Mouse (Mus musculus) bone marrow, adult 2 months (tissue): Measurements from ENCODE around the gene Acr.

Source experiments
- CTCF ChIP-seq: fragments of 200-500 bp; IDR thresholded peaks from 2 replicates; pipeline ENCODE4 v1.5.1; 2011; ENCODE audit warnings: low read length, control low read depth; ENCODE audit not compliant: control insufficient read depth, insufficient read depth
- POLR2A ChIP-seq: fragments of 200-500 bp; IDR thresholded peaks from 2 replicates; pipeline ENCODE4 v1.6.1; 2011; ENCODE audit warnings: low read depth, mild to moderate bottlenecking, control low read depth, low read length, borderline replicate concordance; ENCODE audit not compliant: control insufficient read depth

- no peak for TF ChIP-seq POLR2A
- no peak for TF ChIP-seq CTCF
Measured at GRCm38 (mm10) chr15:89589146-89589545, 21.0 kb downstream of the Acr start.
